In the genomic region with DNA sequence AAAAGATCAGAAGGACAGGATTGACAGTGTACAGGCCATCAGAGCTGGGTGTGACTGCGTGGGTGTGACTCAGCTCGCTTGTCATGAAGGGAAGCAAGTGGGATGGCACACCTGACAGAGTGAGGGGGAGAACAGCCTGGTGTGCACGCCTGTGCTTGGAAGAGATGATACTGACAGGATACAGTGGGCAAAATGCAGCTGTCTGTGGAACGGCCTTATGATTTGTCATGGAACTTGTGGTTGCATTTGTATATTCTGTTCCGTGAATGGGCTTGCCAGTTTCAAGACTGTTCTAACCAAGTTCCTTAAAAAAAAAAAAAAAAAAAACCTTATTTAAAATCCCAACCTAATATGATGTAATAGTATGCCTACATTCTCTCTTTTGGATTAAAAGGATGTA, we compare ENCODE assay signal across 23 mouse cellular contexts.
DNase-seq lines count a peak whose midpoint lies in the region; ATAC-seq and TF ChIP-seq lines count a peak whose summit lies in the region.
"Had no signal": no experiment of that assay in that cellular context is flagged by ENCODE, and none has a peak within 500 bp of the region (broad histone marks: within the 10 kb centered on the region; RNA-seq: fewer than 3 reads in every experiment).

No protein-coding gene starts in this region.

- TF ChIP-seq EP300 in CH12.LX (IDR thresholded peaks at IDR 0.05; ENCODE audit: low read length): peak; percentile 78

- peaks cover 20 to 28% of the 10 kb centered on the region in 2 experiments for H3K4me1 ChIP-seq in CH12.LX (ENCODE audit: control insufficient read depth in 1 of 2, insufficient read depth in 2 of 2)
- H3K4me1 ChIP-seq in megakaryocyte, embryonic 14.5 days: no peaks in the 10 kb centered on the region
- H3K4me1 ChIP-seq: hindbrain, embryonic 13.5 days; intestine, embryonic 15.5 days had no signal

- H3K4me3 ChIP-seq in CH12.LX (replicated peaks in 1 of 3; ENCODE audit: low read depth in 2 of 3, low read length in 2 of 3, poor library complexity in 1 of 3): peak overlapping the region in 1 of 3 experiments; percentile 34
- peak overlapping the region; percentile 21 for H3K4me3 ChIP-seq in megakaryocyte, embryonic 14.5 days (replicated peaks)
- H3K4me3 ChIP-seq: embryonic facial prominence, embryonic 12.5 days; embryonic facial prominence, embryonic 15.5 days; gastrocnemius, adult 2 months; hindbrain, embryonic 13.5 days; intestine, embryonic 15.5 days had no signal

- H3K9ac ChIP-seq in CH12.LX (ENCODE audit: insufficient read depth, low read depth): no peak overlapping the region
- H3K9ac ChIP-seq: embryonic facial prominence, embryonic 12.5 days; embryonic facial prominence, embryonic 15.5 days; forebrain, postnatal 0 days; hindbrain, embryonic 13.5 days; intestine, embryonic 15.5 days had no signal

- no peak for TF ChIP-seq CTCF in CH12.LX (conservative IDR thresholded peaks at IDR 0.05 in 1 of 2, IDR thresholded peaks at IDR 0.05 in 1 of 2; ENCODE audit: low read depth in 2 of 2, low read length in 2 of 2)

- H3K36me3 ChIP-seq in CH12.LX (replicated peaks in 1 of 2; ENCODE audit: control insufficient read depth in 1 of 2, insufficient read depth in 1 of 2, low read length in 1 of 2): no peaks in the 10 kb centered on the region
- no peaks in the 10 kb centered on the region for H3K36me3 ChIP-seq in megakaryocyte, embryonic 14.5 days (replicated peaks; ENCODE audit: low read length)
- H3K36me3 ChIP-seq: embryonic facial prominence, embryonic 12.5 days; embryonic facial prominence, embryonic 15.5 days; G1E; hindbrain, embryonic 13.5 days; intestine, embryonic 15.5 days had no signal

- TF ChIP-seq RAD21 in CH12.LX (IDR thresholded peaks at IDR 0.05; ENCODE audit: low read depth, low read length): no peak

- DNase-seq in CH12.LX (ENCODE audit: extremely low read depth): peak; percentile 78
- no peak for DNase-seq in neural tube, embryonic 10.5 days (ENCODE audit: extremely low spot score, low spot score)
- DNase-seq in cerebellum, postnatal 14 days: no peak
- no peak for DNase-seq in adrenal gland, adult 18-20 months (ENCODE audit: low spot score in 2 of 2)
- DNase-seq: adrenal gland, adult 2 months; adrenal gland, postnatal 14 days; cerebellum, adult 11-12 months; cerebellum, adult 8-10 months; cerebellum, postnatal 10 days; forebrain, postnatal 0 days; gastrocnemius, adult 2 months; gastrocnemius, postnatal 14 days had no signal

- H3K79me2 ChIP-seq in CH12.LX (replicated peaks; ENCODE audit: control insufficient read depth, extremely low read depth, insufficient read depth, poor library complexity, severe bottlenecking): no peaks in the 10 kb centered on the region

- dilution Hi-C loops in CH12.LX (cut with MboI; ENCODE audit: extremely low pct_ligation_motif_present, extremely low pct_unique_long_range_greater_than_20kb, low sequenced_read_pairs): no loop called here

- in situ Hi-C loops in CH12.LX (cut with MboI; ENCODE audit: low pct_ligation_motif_present, low pct_unique_long_range_greater_than_20kb, low sequenced_read_pairs): no loop called here

- H3K9me3 ChIP-seq in CH12.LX (replicated peaks; ENCODE audit: low read length): no peaks in the 10 kb centered on the region
- H3K9me3 ChIP-seq in megakaryocyte, embryonic 14.5 days: 0 out of 2 replicates have a peak, but pooled peaks cover 4% of the 10 kb centered on the region
- H3K9me3 ChIP-seq: embryonic facial prominence, embryonic 12.5 days; embryonic facial prominence, embryonic 15.5 days; hindbrain, embryonic 13.5 days; intestine, embryonic 15.5 days had no signal

- peak; percentile 82 for ATAC-seq in common myeloid progenitor, adult 5-6 weeks (replicated peaks; ENCODE audit: low read depth, poor library complexity, severe bottlenecking)
- ATAC-seq: forebrain, embryonic 14.5 days; forebrain, postnatal 0 days; hindbrain, embryonic 16.5 days; intestine, embryonic 15.5 days; Patski had no signal

- H3K4me2 ChIP-seq in CH12.LX (ENCODE audit: insufficient read depth, low read depth, poor library complexity, severe bottlenecking): peak overlapping the region; percentile 12; the same call in 1 of the 2 replicates
- H3K4me2 ChIP-seq: embryonic facial prominence, embryonic 12.5 days; embryonic facial prominence, embryonic 15.5 days; heart, embryonic 11.5 days; hindbrain, embryonic 13.5 days; intestine, embryonic 15.5 days had no signal

- TF ChIP-seq POLR2A in CH12.LX (IDR thresholded peaks at IDR 0.05; ENCODE audit: low read depth, low read length): no peak

- H3K27ac ChIP-seq in CH12.LX (ENCODE audit: insufficient read depth, low read depth): peak overlapping the region; percentile 66; the same call in 1 of the 2 replicates
- H3K27ac ChIP-seq: embryonic facial prominence, embryonic 12.5 days; embryonic facial prominence, embryonic 15.5 days; gastrocnemius, adult 2 months; hindbrain, embryonic 13.5 days; intestine, embryonic 15.5 days had no signal

- H3K27me3 ChIP-seq in CH12.LX (replicated peaks): no peaks in the 10 kb centered on the region
- H3K27me3 ChIP-seq in megakaryocyte, embryonic 14.5 days (replicated peaks): no peaks in the 10 kb centered on the region
- H3K27me3 ChIP-seq: embryonic facial prominence, embryonic 12.5 days; embryonic facial prominence, embryonic 15.5 days; hindbrain, embryonic 13.5 days; intestine, embryonic 15.5 days; Patski had no signal

TF ChIP-seq in CH12.LX, 34 proteins besides CTCF, POLR2A, EP300 and RAD21:
- TF ChIP-seq MEF2A (IDR thresholded peaks at IDR 0.05; ENCODE audit: borderline replicate concordance, low read depth, low read length) (no peak), IRF4 (IDR thresholded peaks at IDR 0.05; ENCODE audit: low read depth, low read length) (peak; percentile 39; the same call in 1 of the 2 replicates), POLR2AphosphoS2 (IDR thresholded peaks at IDR 0.05; ENCODE audit: low read depth, low read length) (no peak), TCF12 (IDR thresholded peaks at IDR 0.05; ENCODE audit: low read depth, low read length) (0 out of 2 replicates have a peak, but pooled peaks have one; percentile 36), ETS1 (conservative IDR thresholded peaks at IDR 0.05; ENCODE audit: low read depth, low read length) (peak; percentile 66), ZMIZ1 (IDR thresholded peaks at IDR 0.05; ENCODE audit: low read depth, low read length) (no peak), JUN (IDR thresholded peaks at IDR 0.05; ENCODE audit: insufficient read depth, low read depth, low read length) (peak; percentile 28; the same call in 1 of the 2 replicates), BHLHE40 (IDR thresholded peaks at IDR 0.05; ENCODE audit: low read depth, low read length) (peak; percentile 72), ZNF384 (IDR thresholded peaks at IDR 0.05; ENCODE audit: low read depth, low read length) (peak; percentile 93), ELF1 (IDR thresholded peaks at IDR 0.05; ENCODE audit: low read depth, low read length) (no peak)
